Mouse (Mus musculus): ENCODE data around the gene Dysf. TPM values are rescaled to one million over a fixed set of nuclear protein-coding genes. Genes with fewer than 3 reads are reported as not detected.

Dysf gene
- polyA plus RNA-seq, 1 experiment from 2014 or later, result 16.8 TPM

Other genes starting within 250 kb of the Dysf start
- 0.19 and 0.30 TPM in 2 replicates for gene Ankrd53, start 245.9 kb upstream of the Dysf start, polyA plus RNA-seq (2015; fragmentation: Nextera tagmentation; extraction: Ambion mirVana)
- 98.9 and 101 TPM in 2 replicates for gene Tex261, start 232.8 kb upstream of the Dysf start, polyA plus RNA-seq (2015; fragmentation: Nextera tagmentation; extraction: Ambion mirVana)
- 60.7 and 60.9 TPM in 2 replicates for gene Nagk, start 213.6 kb upstream of the Dysf start, polyA plus RNA-seq (2015; fragmentation: Nextera tagmentation; extraction: Ambion mirVana)
- 17.4 and 18.1 TPM in 2 replicates for gene Paip2b, start 176.8 kb upstream of the Dysf start, polyA plus RNA-seq (2015; fragmentation: Nextera tagmentation; extraction: Ambion mirVana)
- 48.4 and 58.8 TPM in 2 replicates for gene Zfp638, start 141.5 kb upstream of the Dysf start, polyA plus RNA-seq (2015; fragmentation: Nextera tagmentation; extraction: Ambion mirVana)